In the genomic region with DNA sequence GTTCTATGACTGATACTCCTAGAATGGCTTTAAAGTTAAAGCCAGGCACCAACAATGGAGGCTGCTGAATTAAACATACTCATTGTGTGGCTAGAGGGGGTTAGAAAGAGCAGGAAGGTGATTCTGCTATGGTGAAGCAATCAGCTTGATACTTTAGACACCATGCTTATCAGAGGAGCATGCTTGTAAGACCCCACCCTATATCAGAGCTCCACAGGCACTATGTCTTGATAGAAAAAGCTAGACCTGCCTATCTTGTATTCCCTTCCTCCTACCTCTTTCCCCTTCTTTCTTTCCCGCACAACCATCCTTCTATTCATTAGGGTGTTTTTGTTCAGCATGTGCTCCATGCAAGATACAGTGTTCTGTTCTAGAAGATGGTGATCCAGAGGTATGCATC, we compare ENCODE assay signal across 12 mouse cellular contexts.
"Had no signal": no experiment of that assay in that cellular context is flagged by ENCODE, and none has a peak within 500 bp of the region (broad histone marks: within the 10 kb centered on the region; RNA-seq: fewer than 3 reads in every experiment).

No protein-coding gene starts in this region.

- H3K4me1 ChIP-seq: limb, embryonic 15.5 days; neural tube, embryonic 15.5 days had no signal

- H3K27me3 ChIP-seq: limb, embryonic 15.5 days; neural tube, embryonic 15.5 days had no signal

- H3K4me2 ChIP-seq: limb, embryonic 15.5 days; lung, embryonic 14.5 days; neural tube, embryonic 15.5 days had no signal

- H3K27ac ChIP-seq: hindbrain, postnatal 0 days; left cerebral cortex, adult 2 months; limb, embryonic 15.5 days; neural tube, embryonic 15.5 days had no signal

- DNase-seq: kidney, adult 18-20 months; kidney, postnatal 14 days; lung, embryonic 14.5 days; midbrain, embryonic 14.5 days; right cerebral cortex, adult 18-20 months; right cerebral cortex, postnatal 25 days; thymus, postnatal 36 days had no signal

- H3K4me3 ChIP-seq: left cerebral cortex, adult 2 months; limb, embryonic 15.5 days; myocyte; neural tube, embryonic 15.5 days had no signal

- H3K9me3 ChIP-seq: limb, embryonic 15.5 days; neural tube, embryonic 15.5 days had no signal

- H3K36me3 ChIP-seq: limb, embryonic 15.5 days; neural tube, embryonic 15.5 days had no signal

- H3K9ac ChIP-seq: limb, embryonic 15.5 days; lung, embryonic 14.5 days; neural tube, embryonic 15.5 days had no signal

- ATAC-seq: hindbrain, postnatal 0 days had no signal
